Mouse (Mus musculus) WW6 (cell line): ENCODE results near the gene Ripk3.

Source experiments
- DNase-seq: peaks from one replicate; pipeline ENCODE4 v3.0.0-alpha.2; 2013; ENCODE audit warnings: low read depth, low spot score

Ripk3 gene

GRCm38 (mm10) chr14:55762001-55762821, 26.5 kb downstream of the Ripk3 start:
- no peak for DNase-seq

- DNase-seq: no peak
These were observed 27.5 kb downstream of the Ripk3 start, which contains the start of gene Ltb4r2 for GRCm38 (mm10) chr14:55761163-55761562. Ltb4r2 (plus strand) TSS chr14:55761428.

GRCm38 (mm10) chr14:55760156-55760555, 28.5 kb downstream of the Ripk3 start:
- DNase-seq: peak; percentile 58

- no peak for DNase-seq
These were observed 30.3 kb downstream of the Ripk3 start, which contains the start of gene Cideb for GRCm38 (mm10) chr14:55758363-55758784. Cideb (minus strand) TSS chr14:55758458.

- no peak for DNase-seq
These were observed 31.1 kb downstream of the Ripk3 start for GRCm38 (mm10) chr14:55757566-55757965.

- DNase-seq: no peak
These were observed 41.4 kb downstream of the Ripk3 start for GRCm38 (mm10) chr14:55747051-55747847.

GRCm38 (mm10) chr14:55745861-55746237, 42.8 kb downstream of the Ripk3 start:
- DNase-seq: no peak

- peak; percentile 75 for DNase-seq
These were observed 43.3 kb downstream of the Ripk3 start, which contains the start of the genes Dhrs1 and Nop9 for GRCm38 (mm10) chr14:55745180-55745860. Dhrs1 (minus strand) TSS chr14:55745690. Nop9 (plus strand) TSS chr14:55745693.

- DNase-seq: no peak
These were observed 45.0 kb downstream of the Ripk3 start for GRCm38 (mm10) chr14:55743711-55744110.

- DNase-seq: no peak
These were observed 51.5 kb downstream of the Ripk3 start for GRCm38 (mm10) chr14:55737086-55737687.

GRCm38 (mm10) chr14:55735758-55736157, 52.9 kb downstream of the Ripk3 start:
- no peak for DNase-seq

- no peak for DNase-seq
These were observed 53.3 kb downstream of the Ripk3 start for GRCm38 (mm10) chr14:55735334-55735733.
